Mouse (Mus musculus): ENCODE measurements around the gene Mbtd1. TPM values are rescaled to one million over a fixed set of nuclear protein-coding genes. Genes with fewer than 3 reads are reported as not detected.

The Mbtd1 gene
- total and polyA plus RNA-seq, 2 experiments from 2014 or later = 10.5 to 11.6 TPM

DNA sequence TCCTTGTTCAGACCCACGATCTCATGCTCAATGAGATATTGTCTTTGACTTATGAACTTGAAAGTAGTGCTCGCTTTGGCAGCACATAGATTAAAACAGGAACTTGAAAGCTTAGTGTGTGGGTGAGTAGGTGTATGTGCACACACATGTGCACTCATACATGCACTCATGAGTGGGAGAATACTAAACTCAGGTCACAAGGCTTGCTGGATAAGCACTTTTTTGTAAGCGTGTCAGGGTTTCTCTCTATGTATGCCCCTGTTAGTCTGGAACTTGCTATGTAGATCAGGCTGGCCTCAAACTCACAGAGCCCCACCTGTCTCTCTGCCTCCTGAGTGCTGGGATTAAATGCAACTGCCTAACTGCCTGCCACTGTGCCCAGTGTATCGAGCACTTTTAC lies 101.4 kb downstream of the Mbtd1 start:
- Histone ChIP-seq H3K36me3 (ENCODE audit: insufficient read depth, low read length) (no peaks in the 10 kb centered on the region), H3K4me1 (ENCODE audit: insufficient read depth, low read length) (no peaks in the 10 kb centered on the region), H3K27me3 (ENCODE audit: insufficient read depth, low read length) (no peaks in the 10 kb centered on the region), H3K27ac (ENCODE audit: low read depth, low read length) (no peak overlapping the region), H3K9me3 (ENCODE audit: low read length) (no peaks in the 10 kb centered on the region), H3K4me3 (ENCODE audit: low read depth, low read length) (no peak overlapping the region), H3K9ac (replicated peaks; ENCODE audit: low read length, poor library complexity, severe bottlenecking) (no peak overlapping the region), H3K4me2 (ENCODE audit: low read depth, low read length, poor library complexity, severe bottlenecking) (no peak overlapping the region)
- DNase-seq (ENCODE audit: low spot score) (no peak), ATAC-seq (ENCODE audit: low FRiP score) (no peak)
- TF ChIP-seq CTCF (IDR thresholded peaks at IDR 0.05) = no peak
- WGBS = 83% methylated on average over 4 of the region's 4 CpGs

DNA sequence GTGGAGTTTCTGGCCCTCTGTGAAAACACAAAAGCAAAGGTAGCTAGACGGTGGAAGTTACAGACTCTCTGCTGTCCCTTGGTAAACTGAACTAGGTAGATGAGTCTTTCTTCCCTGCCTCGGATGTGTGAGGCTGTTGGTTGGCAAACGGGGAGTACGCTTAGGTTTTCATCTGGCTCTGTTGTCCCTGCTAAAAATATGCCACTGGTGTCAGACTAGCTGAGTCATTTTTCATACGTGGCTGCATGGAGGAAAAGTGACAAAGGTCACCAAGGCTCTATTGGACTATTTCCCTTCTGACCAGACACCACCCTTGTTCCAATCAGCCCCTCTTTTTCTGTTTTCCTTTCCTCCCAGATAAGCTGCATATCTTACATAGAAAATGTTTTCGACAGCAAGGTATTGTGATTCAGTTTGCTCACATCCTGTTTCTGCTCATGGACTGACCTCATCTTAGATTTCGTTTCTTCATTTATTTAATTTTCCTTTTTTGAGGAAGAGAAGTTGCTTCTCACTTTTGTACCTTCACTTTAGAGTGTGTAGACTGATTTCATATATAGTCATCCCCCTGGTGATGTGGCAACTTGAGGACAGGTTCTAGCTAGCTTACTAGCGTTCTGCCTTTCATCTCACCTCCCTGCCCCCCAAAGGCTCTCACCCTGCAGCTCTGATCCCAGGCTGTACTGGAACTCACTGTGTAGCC lies 102.1 kb downstream of the Mbtd1 start:
- TF ChIP-seq CTCF (IDR thresholded peaks at IDR 0.05) = no peak
- WGBS = 72% methylated on average over 8 of the region's 8 CpGs
- no peak overlapping the region for H3K9ac ChIP-seq (replicated peaks; ENCODE audit: low read length, poor library complexity, severe bottlenecking)

DNA sequence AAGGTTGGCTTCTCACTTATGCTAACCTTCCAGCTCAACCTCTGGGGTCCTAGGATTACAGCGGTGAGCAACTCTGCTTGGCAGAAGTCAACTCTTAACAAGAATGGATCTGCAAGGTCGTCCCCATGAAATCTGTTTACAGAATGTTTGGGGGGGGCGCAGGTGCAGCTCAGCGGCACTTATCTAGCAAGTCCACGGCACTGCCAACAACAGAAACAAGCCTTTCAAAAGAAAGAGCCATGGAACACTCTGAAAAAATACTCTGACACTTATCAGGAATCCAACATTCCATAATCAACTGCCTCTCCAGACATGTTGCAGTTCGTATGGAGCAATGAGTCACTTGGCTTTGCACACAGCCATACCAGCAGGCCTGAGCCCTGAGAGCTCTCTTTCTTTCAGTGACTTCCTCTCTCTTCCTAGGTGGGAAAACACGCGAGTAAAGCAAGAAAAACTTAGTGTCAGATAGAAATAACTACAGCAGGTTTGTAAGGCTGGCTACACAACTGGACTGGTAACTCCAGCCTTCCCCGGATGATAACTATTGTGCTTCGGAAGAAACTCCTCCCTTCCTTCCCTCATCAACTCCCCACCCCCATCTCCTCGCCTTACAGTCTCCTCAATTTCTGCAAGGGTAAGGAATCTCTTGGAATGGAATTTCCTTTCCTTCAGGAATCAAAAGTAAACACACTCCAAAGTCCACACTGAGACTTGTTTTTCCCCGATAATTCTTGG lies 102.8 kb downstream of the Mbtd1 start:
- WGBS = 67% methylated on average over 12 of the region's 12 CpGs
- TF ChIP-seq CTCF (IDR thresholded peaks at IDR 0.05) = no peak
- Histone ChIP-seq H3K9ac (replicated peaks; ENCODE audit: low read length, poor library complexity, severe bottlenecking) (no peak overlapping the region), H3K4me2 (ENCODE audit: low read depth, low read length, poor library complexity, severe bottlenecking) (no peak overlapping the region), H3K9me3 (ENCODE audit: low read length) (no peaks in the 10 kb centered on the region), H3K27me3 (ENCODE audit: insufficient read depth, low read length) (no peaks in the 10 kb centered on the region), H3K4me1 (ENCODE audit: insufficient read depth, low read length) (no peaks in the 10 kb centered on the region), H3K27ac (ENCODE audit: low read depth, low read length) (no peak overlapping the region), H3K36me3 (ENCODE audit: insufficient read depth, low read length) (no peaks in the 10 kb centered on the region), H3K4me3 (ENCODE audit: low read depth, low read length) (no peak overlapping the region)
- no peak for ATAC-seq (ENCODE audit: low FRiP score)
- DNase-seq (ENCODE audit: low spot score) = no peak

More for the DNA sequence above, 102.1 kb downstream of the Mbtd1 start:
- Histone ChIP-seq H3K27me3 (ENCODE audit: insufficient read depth, low read length) (no peaks in the 10 kb centered on the region), H3K4me1 (ENCODE audit: insufficient read depth, low read length) (no peaks in the 10 kb centered on the region), H3K27ac (ENCODE audit: low read depth, low read length) (no peak overlapping the region), H3K36me3 (ENCODE audit: insufficient read depth, low read length) (no peaks in the 10 kb centered on the region), H3K4me2 (ENCODE audit: low read depth, low read length, poor library complexity, severe bottlenecking) (no peak overlapping the region), H3K9me3 (ENCODE audit: low read length) (no peaks in the 10 kb centered on the region), H3K4me3 (ENCODE audit: low read depth, low read length) (no peak overlapping the region)
- no peak for DNase-seq (ENCODE audit: low spot score)
- no peak for ATAC-seq (ENCODE audit: low FRiP score)

DNA sequence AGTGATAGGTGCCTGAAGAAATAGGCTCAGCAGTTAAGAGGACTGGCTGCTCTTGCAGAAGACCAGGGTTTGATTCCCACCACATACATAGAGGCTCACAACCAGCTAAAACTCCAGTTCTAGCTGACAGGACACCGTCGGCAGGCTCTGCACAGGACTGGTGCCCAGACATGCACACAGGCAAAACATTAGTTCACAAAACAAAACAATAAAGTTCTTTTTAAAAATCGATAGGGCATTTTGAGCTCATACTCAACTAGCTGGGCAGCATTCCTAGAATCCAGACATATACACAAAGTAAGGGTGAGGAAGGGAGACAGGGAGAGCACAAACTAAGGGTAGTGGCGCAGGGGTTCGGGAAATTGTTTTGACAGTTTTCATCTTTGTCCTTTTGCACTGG lies 108.9 kb downstream of the Mbtd1 start:
- Histone ChIP-seq H3K4me2 (ENCODE audit: low read depth, low read length, poor library complexity, severe bottlenecking) (peak overlapping the region; percentile 92), H3K4me3 (ENCODE audit: low read depth, low read length) (peak overlapping the region; percentile 96; the same call in 1 of the 2 replicates), H3K36me3 (ENCODE audit: insufficient read depth, low read length) (no peaks in the 10 kb centered on the region; the same call in 1 of the 2 replicates), H3K27me3 (ENCODE audit: insufficient read depth, low read length) (no peaks in the 10 kb centered on the region), H3K9me3 (ENCODE audit: low read length) (no peaks in the 10 kb centered on the region), H3K27ac (ENCODE audit: low read depth, low read length) (peak overlapping the region; percentile 94), H3K4me1 (ENCODE audit: insufficient read depth, low read length) (peaks cover 22% of the 10 kb centered on the region), H3K9ac (replicated peaks; ENCODE audit: low read length, poor library complexity, severe bottlenecking) (no peak overlapping the region; the same call in 1 of the 2 replicates)
- ATAC-seq (ENCODE audit: low FRiP score) = no peak
- TF ChIP-seq CTCF (IDR thresholded peaks at IDR 0.05) = no peak
- WGBS = 63% methylated on average over 5 of the region's 5 CpGs
- DNase-seq (ENCODE audit: low spot score) = no peak

DNA sequence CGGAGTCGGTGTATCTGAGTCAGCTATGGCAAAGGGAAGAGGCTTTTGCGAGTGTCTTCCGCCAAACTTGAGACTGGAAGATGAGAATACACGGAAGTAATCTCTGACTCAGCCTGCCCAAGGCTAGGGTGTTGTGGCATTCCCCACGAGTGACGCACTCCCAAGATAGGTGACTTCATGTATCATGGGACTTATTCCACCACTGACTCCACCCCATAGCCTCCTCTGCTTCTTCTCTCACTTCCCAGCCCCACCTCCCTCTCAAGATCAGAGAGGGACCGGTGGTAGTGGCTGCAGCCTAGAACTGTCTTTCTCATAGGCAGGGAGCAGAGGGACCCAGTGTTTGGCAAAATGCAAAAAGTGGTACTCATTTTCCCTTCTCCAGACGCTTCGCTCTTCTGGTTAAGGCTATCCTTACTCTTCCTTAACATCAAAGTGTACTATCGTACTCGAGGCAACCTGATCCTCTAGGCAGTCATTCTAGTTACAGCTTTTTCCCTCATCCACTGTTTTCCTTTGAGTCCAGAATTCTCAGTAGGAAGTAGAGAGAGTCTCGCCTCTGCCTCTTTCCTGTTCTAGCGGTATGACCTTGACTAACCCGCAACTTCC lies 109.6 kb downstream of the Mbtd1 start:
- DNase-seq (ENCODE audit: low spot score) (peak; percentile 57), ATAC-seq (ENCODE audit: low FRiP score) (peak; percentile 36)
- Histone ChIP-seq H3K27ac (ENCODE audit: low read depth, low read length) (peak overlapping the region; percentile 94), H3K9me3 (ENCODE audit: low read length) (no peaks in the 10 kb centered on the region), H3K36me3 (ENCODE audit: insufficient read depth, low read length) (no peaks in the 10 kb centered on the region; the same call in 1 of the 2 replicates), H3K4me3 (ENCODE audit: low read depth, low read length) (peak overlapping the region; percentile 96), H3K4me2 (ENCODE audit: low read depth, low read length, poor library complexity, severe bottlenecking) (peak overlapping the region; percentile 92), H3K27me3 (ENCODE audit: insufficient read depth, low read length) (no peaks in the 10 kb centered on the region), H3K4me1 (ENCODE audit: insufficient read depth, low read length) (peaks cover 22% of the 10 kb centered on the region), H3K9ac (replicated peaks; ENCODE audit: low read length, poor library complexity, severe bottlenecking) (peak overlapping the region; percentile 92)
- 7% methylated on average over 15 of the region's 15 CpGs for WGBS
- TF ChIP-seq CTCF (IDR thresholded peaks at IDR 0.05) = no peak

All from midbrain, postnatal 0 days (tissue).